In genomic region chr6:51168048-51168447, GRCm38 (mm10) we compare ENCODE assay signal across 8 mouse cellular contexts.
DNase-seq lines count a peak whose midpoint lies in the region; ATAC-seq and TF ChIP-seq lines count a peak whose summit lies in the region.

No protein-coding gene starts in this region.

- H3K4me1 ChIP-seq in heart, embryonic 14.5 days (ENCODE audit: control insufficient read depth in 2 of 2, insufficient read depth in 2 of 2, low read length in 2 of 2) = peaks cover 20 to 40% of the 10 kb centered on the region in 2 experiments
- H3K4me1 ChIP-seq in lung, adult 2 months (ENCODE audit: control insufficient read depth, insufficient read depth, low read length) = 0 out of 2 replicates have a peak, but pooled peaks cover 3% of the 10 kb centered on the region
- H3K4me1 ChIP-seq in olfactory bulb, adult 2 months (ENCODE audit: control insufficient read depth, insufficient read depth, low read length) = no peaks in the 10 kb centered on the region

- H3K4me2 ChIP-seq in heart, embryonic 14.5 days (ENCODE audit: low read length) = peak overlapping the region; percentile 80

- TF ChIP-seq CTCF in lung, adult 2 months (IDR thresholded peaks at IDR 0.05; ENCODE audit: insufficient read depth, low read length) = peak; percentile 73
- peak; percentile 58 for TF ChIP-seq CTCF in olfactory bulb, adult 2 months (IDR thresholded peaks at IDR 0.05; ENCODE audit: insufficient read depth, low read depth, low read length)

- 1% methylated on average over 11 of the region's 11 CpGs for WGBS in heart, embryonic 14.5 days
- 4% methylated on average over 11 of the region's 11 CpGs for WGBS in lung, adult 2 months
- 18% methylated on average over 11 of the region's 11 CpGs for WGBS in olfactory bulb, adult 2 months

- H3K9me3 ChIP-seq in heart, embryonic 14.5 days (ENCODE audit: control insufficient read depth, low read length) = no peaks in the 10 kb centered on the region

- peak; percentile 86 to 87 for DNase-seq in B cell, adult 2 months
- DNase-seq in adrenal gland, postnatal 4 days (ENCODE audit: low spot score in 2 of 2) = peak; percentile 63 to 66
- DNase-seq in fibroblast of lung, adult 2 months (ENCODE audit: low read depth) = peak; percentile 54
- peak; percentile 93 for DNase-seq in kidney, postnatal 10 days
- peak; percentile 70 for DNase-seq in lung, adult 2 months
- peak; percentile 66 for DNase-seq in thymus, postnatal 14 days

- H3K9ac ChIP-seq in heart, embryonic 14.5 days (ENCODE audit: low read length) = peak overlapping the region; percentile 78

- H3K4me3 ChIP-seq in heart, embryonic 14.5 days (ENCODE audit: control insufficient read depth in 1 of 2, insufficient read depth in 1 of 2, low read depth in 1 of 2, low read length in 2 of 2) = peak overlapping the region in 1 of 2 experiments; percentile 43; a peak in 2 of 4 replicates
- H3K4me3 ChIP-seq in lung, adult 2 months (replicated peaks; ENCODE audit: extremely low read depth, low read depth, low read length) = no peak overlapping the region
- H3K4me3 ChIP-seq in olfactory bulb, adult 2 months (ENCODE audit: insufficient read depth, low read depth, low read length) = no peak overlapping the region

- H3K27ac ChIP-seq in heart, embryonic 14.5 days (replicated peaks in 1 of 2; ENCODE audit: control insufficient read depth in 1 of 2, insufficient read depth in 1 of 2, low read depth in 2 of 2, low read length in 2 of 2) = peak overlapping the region; percentile 67 to 87; a peak in 3 of 4 replicates
- H3K27ac ChIP-seq in olfactory bulb, adult 2 months (ENCODE audit: insufficient read depth, low read depth, low read length) = no peak overlapping the region

- H3K36me3 ChIP-seq in heart, embryonic 14.5 days (ENCODE audit: control insufficient read depth, insufficient read depth, low read length) = no peaks in the 10 kb centered on the region

- ATAC-seq in heart, embryonic 14.5 days (ENCODE audit: insufficient number of reproducible peaks, insufficient read depth, low FRiP score, low read depth) = no peak

- no peak for TF ChIP-seq POLR2A in lung, adult 2 months (IDR thresholded peaks at IDR 0.05; ENCODE audit: borderline replicate concordance, extremely low read depth, low read depth, low read length)
- no peak for TF ChIP-seq POLR2A in olfactory bulb, adult 2 months (IDR thresholded peaks at IDR 0.05; ENCODE audit: insufficient read depth, low read depth, low read length)

- no peaks in the 10 kb centered on the region for H3K27me3 ChIP-seq in heart, embryonic 14.5 days (ENCODE audit: control insufficient read depth, insufficient read depth, low read length)
